Mouse (Mus musculus): ENCODE measurements at regions not wholly inside any gene's neighbourhood (a gene's known extent, or its start where the extent isn't known, plus 50 kb on each side); places are given as distances from the start of the nearest gene placed in this dataset.
"Not testable (repeated sequence)": the region's sequence is repeated elsewhere in the genome, so short reads cannot be mapped to it uniquely, and the experiment has no call there.

GRCm38 (mm10) chr1:185937026-185937425, 180.1 kb downstream of the Lyplal1 start:
- DNase-seq (ENCODE audit: low spot score in 2 of 2) = no peak

GRCm38 (mm10) chr1:185939914-185940313, 177.2 kb downstream of the Lyplal1 start:
- no peak for DNase-seq (ENCODE audit: low spot score in 2 of 2)

GRCm38 (mm10) chr1:185940511-185940910, 176.6 kb downstream of the Lyplal1 start:
- no peak for DNase-seq (ENCODE audit: low spot score in 2 of 2)

GRCm38 (mm10) chr1:185951163-185951562, 165.9 kb downstream of the Lyplal1 start:
- DNase-seq (ENCODE audit: low spot score in 2 of 2) = no peak

GRCm38 (mm10) chr1:185955821-185956220, 161.3 kb downstream of the Lyplal1 start:
- DNase-seq (ENCODE audit: low spot score in 2 of 2) = not testable (repeated sequence)

- no peak for DNase-seq (ENCODE audit: low spot score in 2 of 2)
Measured at GRCm38 (mm10) chr1:185957557-185957956, 159.6 kb downstream of the Lyplal1 start.

GRCm38 (mm10) chr1:185958276-185958675, 158.8 kb downstream of the Lyplal1 start:
- no peak for DNase-seq (ENCODE audit: low spot score in 2 of 2)

GRCm38 (mm10) chr1:185962606-185963005, 154.5 kb downstream of the Lyplal1 start:
- no peak for DNase-seq (ENCODE audit: low spot score in 2 of 2)

- DNase-seq (ENCODE audit: low spot score in 2 of 2) = no peak
Measured at GRCm38 (mm10) chr1:185963773-185964172, 153.3 kb downstream of the Lyplal1 start.

GRCm38 (mm10) chr1:185964426-185964825, 152.7 kb downstream of the Lyplal1 start:
- DNase-seq (ENCODE audit: low spot score in 2 of 2) = no peak

GRCm38 (mm10) chr1:185967227-185967626, 149.9 kb downstream of the Lyplal1 start:
- no peak for DNase-seq (ENCODE audit: low spot score in 2 of 2)

GRCm38 (mm10) chr1:185967816-185968215, 149.3 kb downstream of the Lyplal1 start:
- no peak for DNase-seq (ENCODE audit: low spot score in 2 of 2)

- no peak for DNase-seq (ENCODE audit: low spot score in 2 of 2)
Measured at GRCm38 (mm10) chr1:185968642-185969041, 148.5 kb downstream of the Lyplal1 start.

- no peak for DNase-seq (ENCODE audit: low spot score in 2 of 2)
Measured at GRCm38 (mm10) chr1:185969231-185969630, 147.9 kb downstream of the Lyplal1 start.

- no peak for DNase-seq (ENCODE audit: low spot score in 2 of 2)
Measured at GRCm38 (mm10) chr1:185977075-185977474, 140.0 kb downstream of the Lyplal1 start.

- DNase-seq (ENCODE audit: low spot score in 2 of 2) = no peak
Measured at GRCm38 (mm10) chr1:185989432-185989831, 127.7 kb downstream of the Lyplal1 start.

GRCm38 (mm10) chr1:186000066-186000465, 117.0 kb downstream of the Lyplal1 start:
- DNase-seq (ENCODE audit: low spot score in 2 of 2) = not testable (repeated sequence)

- no peak for DNase-seq (ENCODE audit: low spot score in 2 of 2)
Measured at GRCm38 (mm10) chr1:186013413-186013812, 103.7 kb downstream of the Lyplal1 start.

- no peak for DNase-seq (ENCODE audit: low spot score in 2 of 2)
Measured at GRCm38 (mm10) chr1:186014166-186014565, 102.9 kb downstream of the Lyplal1 start.

GRCm38 (mm10) chr1:186015831-186016561, 101.1 kb downstream of the Lyplal1 start:
- no peak for DNase-seq (ENCODE audit: low spot score in 2 of 2)

- DNase-seq (ENCODE audit: low spot score in 2 of 2) = no peak
Measured at GRCm38 (mm10) chr1:186017547-186017946, 99.6 kb downstream of the Lyplal1 start.

- DNase-seq (ENCODE audit: low spot score in 2 of 2) = no peak
Measured at GRCm38 (mm10) chr1:186019511-186019910, 97.6 kb downstream of the Lyplal1 start.

GRCm38 (mm10) chr1:186031951-186032350, 85.2 kb downstream of the Lyplal1 start:
- no peak for DNase-seq (ENCODE audit: low spot score in 2 of 2)

GRCm38 (mm10) chr1:186034443-186034842, 82.7 kb downstream of the Lyplal1 start:
- DNase-seq (ENCODE audit: low spot score in 2 of 2) = no peak
